Mouse (Mus musculus) liver, postnatal 0 days (tissue): ENCODE measurements around the gene Vps13a. TPM values are rescaled to one million over a fixed set of nuclear protein-coding genes. Genes with fewer than 3 reads are reported as not detected.
A peak's percentile ranks its signal among the peaks of the same experiment; 100 is the strongest.
"Not testable (repeated sequence)": the region's sequence is repeated elsewhere in the genome, so short reads cannot be mapped to it uniquely, and the experiment has no call there.

Experiments used
- ATAC-seq: fragments of 200-750 bp; cut with Nextera tagmentation; 2 replicates; pipeline ENCODE4 v1.8.0; 2017; ENCODE audit warnings: mild to moderate bottlenecking, moderate library complexity
- DNase-seq: peaks from one replicate; pipeline ENCODE4 v3.0.0-alpha.2; 2016
- H3K27ac ChIP-seq: fragments of 300-500 bp; sonication (generic); 2 replicates; pipeline ENCODE4 v1.5.1; 2014; ENCODE audit warnings: antibody characterized with exemption, moderate library complexity, mild to moderate bottlenecking, low read depth
- H3K27me3 ChIP-seq: fragments of 300-500 bp; sonication (generic); 2 replicates; pipeline ENCODE4 v1.6.1; 2014; ENCODE audit warnings: low read length, control low read depth, mixed read lengths; ENCODE audit not compliant: insufficient read depth
- H3K36me3 ChIP-seq: fragments of 300-500 bp; sonication (generic); replicated peaks from 2 replicates; pipeline ENCODE4 v1.6.1; 2014; ENCODE audit warnings: mild to moderate bottlenecking, control low read depth, low read length, moderate library complexity, mixed read lengths; ENCODE audit not compliant: insufficient read depth
- H3K4me1 ChIP-seq: fragments of 300-500 bp; sonication (generic); 2 replicates; pipeline ENCODE4 v1.6.1; 2014; ENCODE audit warnings: antibody characterized with exemption, mild to moderate bottlenecking, control low read depth; ENCODE audit not compliant: insufficient read depth
- H3K4me2 ChIP-seq: fragments of 300-500 bp; sonication (generic); 2 replicates; pipeline ENCODE4 v1.6.1; 2014; ENCODE audit warnings: low read depth, mild to moderate bottlenecking, low read length, moderate library complexity, mixed read lengths
- H3K4me3 ChIP-seq: fragments of 300-500 bp; sonication (generic); 2 replicates; pipeline ENCODE4 v1.5.1; 2014; ENCODE audit warnings: low read depth, low read length
- H3K9ac ChIP-seq: fragments of 300-500 bp; sonication (generic); replicated peaks from 2 replicates; pipeline ENCODE4 v1.6.1; 2014; ENCODE audit warnings: mild to moderate bottlenecking, moderate library complexity
- H3K9me3 ChIP-seq: fragments of 300-500 bp; sonication (generic); 2 replicates; pipeline ENCODE4 v1.6.1; 2016; ENCODE audit warnings: mild to moderate bottlenecking, control low read depth, low read length, mixed read lengths
- CTCF ChIP-seq: sonication (generic); IDR thresholded peaks from 2 replicates; pipeline ENCODE4 v1.5.1; 2016; ENCODE audit warnings: antibody characterized with exemption, low read depth
- EP300 ChIP-seq: IDR thresholded peaks from 2 replicates; pipeline ENCODE4 v1.6.1; 2016; ENCODE audit warnings: antibody characterized with exemption, low read depth, mild to moderate bottlenecking
- WGBS: fragments of 180-500 bp; shearing (Covaris S2); extraction: QIAGEN DNeasy Blood & Tissue Kit; methylation state at CpG from one replicate; pipeline ENCODE4 v1.1.7; 2014; ENCODE audit not compliant: insufficient replicate concordance; 5-methylcytosine and 5-hydroxymethylcytosine counted together
- polyA plus RNA-seq: library from polyadenylated mRNA; unstranded; fragments of >200 nt; fragmentation: Nextera tagmentation; extraction: Ambion mirVana; gene quantifications from 2 replicates; pipeline ENCODE4 v1.2.1, GENCODE M21; 2015

The Vps13a gene
- polyA plus RNA-seq, 1 experiment from 2014 or later, result 6.2 TPM

- H3K9me3 ChIP-seq, result no peaks in the 10 kb centered on the region
- H3K4me3 ChIP-seq, result no peak overlapping the region
- H3K9ac ChIP-seq, result no peak overlapping the region
- no peaks in the 10 kb centered on the region for H3K27me3 ChIP-seq
- no peak overlapping the region for H3K27ac ChIP-seq
- no peak for TF ChIP-seq CTCF
- no peak for TF ChIP-seq EP300
- ATAC-seq (no peak), DNase-seq (no peak)
- no peak overlapping the region for H3K4me2 ChIP-seq
- 50% methylated on average over 3 of the region's 3 CpGs for WGBS
- H3K4me1 ChIP-seq, result no peaks in the 10 kb centered on the region
- no peaks in the 10 kb centered on the region for H3K36me3 ChIP-seq
These were observed 24.4 kb upstream of the Vps13a start for GRCm38 (mm10) chr19:16805102-16805501.

- no peaks in the 10 kb centered on the region for H3K9me3 ChIP-seq
- 15% methylated on average over 5 of the region's 11 CpGs for WGBS
- H3K4me3 ChIP-seq, result no peak overlapping the region
- TF ChIP-seq CTCF, result no peak
- no peak for TF ChIP-seq EP300
- no peak overlapping the region for H3K9ac ChIP-seq
- no peak overlapping the region for H3K27ac ChIP-seq
- DNase-seq (peak; percentile 31), ATAC-seq (peak; percentile 41; the same call in 1 of the 2 replicates)
- H3K4me1 ChIP-seq, result no peaks in the 10 kb centered on the region
- H3K27me3 ChIP-seq, result no peaks in the 10 kb centered on the region
- H3K36me3 ChIP-seq, result no peaks in the 10 kb centered on the region
- H3K4me2 ChIP-seq, result no peak overlapping the region
These were observed 23.8 kb upstream of the Vps13a start for GRCm38 (mm10) chr19:16804578-16804977.

- DNase-seq, result peak; percentile 39
- no peaks in the 10 kb centered on the region for H3K9me3 ChIP-seq
- no peak overlapping the region for H3K9ac ChIP-seq
- H3K4me1 ChIP-seq, result no peaks in the 10 kb centered on the region
- H3K27me3 ChIP-seq, result no peaks in the 10 kb centered on the region
- no peak overlapping the region for H3K4me3 ChIP-seq
- TF ChIP-seq EP300, result no peak
- peak; percentile 83 for TF ChIP-seq CTCF
- ATAC-seq, result no peak
- no peak overlapping the region for H3K4me2 ChIP-seq
- no peak overlapping the region for H3K27ac ChIP-seq
- WGBS, result 5% methylated on average over 3 of the region's 3 CpGs
- H3K36me3 ChIP-seq, result no peaks in the 10 kb centered on the region
These were observed 22.0 kb upstream of the Vps13a start for GRCm38 (mm10) chr19:16802707-16803106.

GRCm38 (mm10) chr19:16802123-16802522, 21.4 kb upstream of the Vps13a start:
- ATAC-seq (no peak), DNase-seq (no peak)
- Histone ChIP-seq H3K4me1 (no peaks in the 10 kb centered on the region), H3K36me3 (no peaks in the 10 kb centered on the region), H3K27me3 (no peaks in the 10 kb centered on the region), H3K4me2 (no peak overlapping the region), H3K9me3 (no peaks in the 10 kb centered on the region), H3K9ac (no peak overlapping the region), H3K4me3 (no peak overlapping the region), H3K27ac (no peak overlapping the region)
- no peak for TF ChIP-seq EP300
- no peak for TF ChIP-seq CTCF
- 63% methylated on average over 3 of the region's 3 CpGs for WGBS

- Histone ChIP-seq H3K27ac (no peak overlapping the region), H3K9ac (no peak overlapping the region), H3K9me3 (no peaks in the 10 kb centered on the region), H3K36me3 (no peaks in the 10 kb centered on the region), H3K4me1 (no peaks in the 10 kb centered on the region), H3K4me3 (no peak overlapping the region), H3K27me3 (no peaks in the 10 kb centered on the region), H3K4me2 (no peak overlapping the region)
- ATAC-seq (no peak), DNase-seq (no peak)
- WGBS, result 63% methylated on average over 4 of the region's 4 CpGs
- TF ChIP-seq EP300 (no peak), CTCF (no peak)
These were observed 17.2 kb upstream of the Vps13a start for GRCm38 (mm10) chr19:16797923-16798322.

GRCm38 (mm10) chr19:16794486-16794885, 13.8 kb upstream of the Vps13a start:
- not testable (repeated sequence) for DNase-seq, H3K9me3 ChIP-seq, H3K27me3 ChIP-seq, H3K9ac ChIP-seq, H3K4me2 ChIP-seq, ATAC-seq, H3K4me1 ChIP-seq, H3K27ac ChIP-seq, H3K4me3 ChIP-seq, H3K36me3 ChIP-seq
- 81% methylated on average over 3 of the region's 3 CpGs for WGBS

- Histone ChIP-seq H3K4me1 (no peaks in the 10 kb centered on the region), H3K36me3 (no peaks in the 10 kb centered on the region), H3K9me3 (no peaks in the 10 kb centered on the region), H3K4me3 (no peak overlapping the region), H3K27me3 (no peaks in the 10 kb centered on the region), H3K27ac (no peak overlapping the region), H3K4me2 (no peak overlapping the region), H3K9ac (no peak overlapping the region)
- 72% methylated on average over 4 of the region's 4 CpGs for WGBS
- ATAC-seq (no peak), DNase-seq (no peak)
- no peak for TF ChIP-seq EP300
- no peak for TF ChIP-seq CTCF
These were observed 9.2 kb upstream of the Vps13a start for GRCm38 (mm10) chr19:16789930-16790329.
